Mouse (Mus musculus) erythroblast, embryonic 14.5 days (primary cell): ENCODE measurements around the gene Dip2b.

ENCODE experiments used
- GATA1 ChIP-seq: IDR thresholded peaks from 2 replicates; pipeline ENCODE4 v1.6.1; 2012; ENCODE audit warnings: low read length, inconsistent platforms, mixed read lengths
- TAL1 ChIP-seq: IDR thresholded peaks from 3 replicates; pipeline ENCODE4 v1.6.1; 2012; ENCODE audit warnings: low read length, inconsistent platforms, mixed read lengths

GRCm38 (mm10) chr15:100265586-100266325 is 227.3 kb downstream of the Dip2b start:
- no peak for TF ChIP-seq TAL1
- no peak for TF ChIP-seq GATA1
